Comparison of ENCODE assay signal across 9 mouse cellular contexts in the genomic region with DNA sequence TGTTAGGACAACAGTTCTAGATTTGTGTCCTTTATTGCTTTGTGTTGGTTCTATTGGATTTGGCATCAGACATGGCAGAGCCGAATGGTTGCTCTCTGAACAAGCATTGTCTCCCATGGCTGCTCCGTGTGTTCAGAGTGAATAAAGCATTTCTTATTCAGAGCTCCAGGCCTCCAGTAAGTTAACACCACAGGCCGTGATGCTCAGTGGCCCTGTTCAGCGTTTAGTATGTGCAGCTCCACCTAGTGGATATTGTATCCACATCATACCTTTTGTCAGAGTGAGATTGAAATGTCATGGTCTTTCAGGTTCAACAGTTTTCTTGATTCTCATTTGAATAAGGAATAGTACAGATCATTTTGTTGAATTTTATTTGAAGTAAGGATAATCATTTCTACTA. TPM values are rescaled to one million over a fixed set of nuclear protein-coding genes. Genes with fewer than 3 reads are reported as not detected.
DNase-seq lines count a peak whose midpoint lies in the region; ATAC-seq and TF ChIP-seq lines count a peak whose summit lies in the region.
"Had no signal": no experiment of that assay in that cellular context is flagged by ENCODE, and none has a peak within 500 bp of the region (broad histone marks: within the 10 kb centered on the region; RNA-seq: fewer than 3 reads in every experiment).

No protein-coding gene starts in this region.

- H3K4me3 ChIP-seq in gastrocnemius, adult 2 months = no peak overlapping the region
- no peak overlapping the region for H3K4me3 ChIP-seq in cortical plate, adult 2 months (ENCODE audit: insufficient read depth, low read length)
- no peak overlapping the region for H3K4me3 ChIP-seq in liver, postnatal 0 days (ENCODE audit: low read depth, low read length)
- H3K4me3 ChIP-seq: limb, embryonic 12.5 days had no signal

- intact Hi-C loops in gastrocnemius, adult 2 months (cut with DNase I) = loop anchor here (5.0 kb wide), 1 partner anchor 45 kb away; the partner anchor contains the start of gene Pds5b
- intact Hi-C loops in gastrocnemius, postnatal 36 days (cut with DNase I) = no loop called here

- TF ChIP-seq CTCF in gastrocnemius, adult 2 months (IDR thresholded peaks at IDR 0.05) = peak; percentile 67
- TF ChIP-seq CTCF in cortical plate, adult 2 months (IDR thresholded peaks at IDR 0.05; ENCODE audit: extremely low read depth, insufficient read depth, low read length) = peak; percentile 36; the same call in 1 of the 2 replicates
- peak; percentile 78 for TF ChIP-seq CTCF in liver, postnatal 0 days (IDR thresholded peaks at IDR 0.05; ENCODE audit: low read depth)

- 19% methylated on average over 4 of the region's 4 CpGs for WGBS in liver, postnatal 0 days (ENCODE audit: insufficient replicate concordance)

- peak; percentile 67; the same call in 1 of the 2 replicates for ATAC-seq in liver, postnatal 0 days

- H3K9ac ChIP-seq in liver, postnatal 0 days (replicated peaks) = no peak overlapping the region
- H3K9ac ChIP-seq: limb, embryonic 12.5 days had no signal

- H3K27ac ChIP-seq in gastrocnemius, adult 2 months = peak overlapping the region; percentile 43; the same call in 1 of the 2 replicates
- no peak overlapping the region for H3K27ac ChIP-seq in cortical plate, adult 2 months (ENCODE audit: insufficient read depth, low read length)
- no peak overlapping the region for H3K27ac ChIP-seq in liver, postnatal 0 days (ENCODE audit: low read depth)
- H3K27ac ChIP-seq: limb, embryonic 12.5 days had no signal

- H3K4me2 ChIP-seq in liver, postnatal 0 days (ENCODE audit: low read depth, low read length) = no peak overlapping the region
- H3K4me2 ChIP-seq: limb, embryonic 12.5 days had no signal

- DNase-seq in gastrocnemius, adult 2 months = peak; percentile 32
- no peak for DNase-seq in gastrocnemius, postnatal 36 days
- DNase-seq in MN1 (ENCODE audit: low spot score) = peak; percentile 46
- DNase-seq in induced T-regulatory cell, adult 2 months (ENCODE audit: low read depth) = peak; percentile 63
- DNase-seq in liver, postnatal 0 days = no peak
- peak; percentile 76 for DNase-seq in retina, embryonic 14.5 days (ENCODE audit: low spot score)
- no peak for DNase-seq in spleen, postnatal 4 days (ENCODE audit: low spot score in 2 of 2)

- no peaks in the 10 kb centered on the region for H3K27me3 ChIP-seq in liver, postnatal 0 days (ENCODE audit: insufficient read depth, low read length)
- H3K27me3 ChIP-seq: limb, embryonic 12.5 days had no signal

- peaks cover 8% of the 10 kb centered on the region; the same call in 1 of the 2 replicates for H3K36me3 ChIP-seq in liver, postnatal 0 days (replicated peaks; ENCODE audit: insufficient read depth, low read length)

- no peaks in the 10 kb centered on the region for H3K4me1 ChIP-seq in cortical plate, adult 2 months (ENCODE audit: control insufficient read depth, insufficient read depth, low read length)
- no peaks in the 10 kb centered on the region for H3K4me1 ChIP-seq in liver, postnatal 0 days (ENCODE audit: insufficient read depth)

- no peak for TF ChIP-seq EP300 in liver, postnatal 0 days (IDR thresholded peaks at IDR 0.05; ENCODE audit: low read depth)

- H3K9me3 ChIP-seq in liver, postnatal 0 days (ENCODE audit: low read length) = no peaks in the 10 kb centered on the region
- H3K9me3 ChIP-seq: limb, embryonic 12.5 days had no signal

- TF ChIP-seq POLR2A in cortical plate, adult 2 months (IDR thresholded peaks at IDR 0.05; ENCODE audit: extremely low read depth, insufficient read depth, low read length) = no peak

RNA-seq across cellular contexts. Expression of gene Pds5b, which starts 44.2 kb away (rescaled TPM):
- 10 to 100 TPM; 20.8 to 23.0 TPM for total RNA-seq in gastrocnemius, adult 2 months (2021)
- 10 to 100 TPM; 16.7 to 18.4 TPM for total RNA-seq in gastrocnemius, postnatal 36 days (2021)
- 28.6 and 30.7 TPM in 2 replicates for polyA plus RNA-seq in cortical plate, adult 2 months (2012; rRNA removed)
- 4.4 and 5.2 TPM in 2 replicates for polyA plus RNA-seq in liver, postnatal 0 days (2015; fragmentation: Nextera tagmentation; extraction: Ambion mirVana)

RNA-seq across cellular contexts. Expression of gene N4bp2l2, which starts 51.8 kb away (rescaled TPM):
- 10 to 100 TPM; 30.9 to 32.3 TPM for total RNA-seq in gastrocnemius, adult 2 months (2021)
- 10 to 100 TPM; 23.6 to 28.8 TPM for total RNA-seq in gastrocnemius, postnatal 36 days (2021)
- polyA plus RNA-seq in cortical plate, adult 2 months (2012; rRNA removed) = 32.1 and 33.6 TPM in 2 replicates
- polyA plus RNA-seq in liver, postnatal 0 days (2015; fragmentation: Nextera tagmentation; extraction: Ambion mirVana) = 21.4 and 24.7 TPM in 2 replicates

Comparison
In these comparisons a context has a peak if more than half of its experiments do, and no peak if none do; other contexts are left out.
1. DNase-seq: peak in gastrocnemius, adult 2 months (single experiment), MN1 (single experiment), induced T-regulatory cell, adult 2 months (single experiment) and retina, embryonic 14.5 days (single experiment); none in gastrocnemius, postnatal 36 days (0 of 2), liver, postnatal 0 days (single experiment) and spleen, postnatal 4 days (0 of 2).
2. Peak in every context shown above with its lines, with median percentiles within 50 percentile points of each other: CTCF ChIP-seq.